Mouse (Mus musculus): ENCODE data around the gene Olfr39. TPM values are rescaled to one million over a fixed set of nuclear protein-coding genes. Genes with fewer than 3 reads are reported as not detected.
A peak's percentile ranks its signal among the peaks of the same experiment; 100 is the strongest.
"Not testable (repeated sequence)": the region's sequence is repeated elsewhere in the genome, so short reads cannot be mapped to it uniquely, and the experiment has no call there.

Olfr39 gene
- total RNA-seq (2015) (not detected in 2 replicates), total RNA-seq (2017) (not detected in 2 replicates)

GRCm38 (mm10) chr9:20282051-20282450, at the start of gene Olfr39:
Gene Olfr39, plus strand, starts transcription at chr9:20282351.
- no peak for ATAC-seq (replicated peaks; ENCODE audit: poor library complexity)

DNA sequence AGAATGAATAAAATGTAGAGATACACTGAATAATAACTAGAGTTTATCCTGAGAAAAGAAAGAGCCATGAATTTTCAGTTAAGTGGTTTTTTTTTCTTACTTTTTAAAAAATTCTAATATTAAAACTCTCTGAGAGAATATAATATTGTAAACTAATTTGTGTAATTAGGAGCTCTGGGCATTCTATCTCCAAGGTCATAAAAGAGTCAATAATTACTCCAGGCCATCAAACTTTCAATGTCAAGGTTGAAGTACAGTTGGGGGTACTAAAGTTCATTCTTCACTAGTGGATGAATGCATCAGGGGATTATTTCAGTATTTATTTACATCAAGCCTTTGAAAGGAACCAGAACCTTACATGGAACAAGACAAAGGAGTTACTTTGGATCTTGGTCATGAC, 45.3 kb upstream of the Olfr39 start, which contains the start of gene Olfr872:
Olfr872 (plus strand) TSS at position 301 of the 400 bp plus-strand sequence.
- ATAC-seq (replicated peaks; ENCODE audit: poor library complexity), result no peak

GRCm38 (mm10) chr9:20237378-20237777, 44.8 kb upstream of the Olfr39 start:
- ATAC-seq (replicated peaks; ENCODE audit: poor library complexity), result peak; percentile 57

DNA sequence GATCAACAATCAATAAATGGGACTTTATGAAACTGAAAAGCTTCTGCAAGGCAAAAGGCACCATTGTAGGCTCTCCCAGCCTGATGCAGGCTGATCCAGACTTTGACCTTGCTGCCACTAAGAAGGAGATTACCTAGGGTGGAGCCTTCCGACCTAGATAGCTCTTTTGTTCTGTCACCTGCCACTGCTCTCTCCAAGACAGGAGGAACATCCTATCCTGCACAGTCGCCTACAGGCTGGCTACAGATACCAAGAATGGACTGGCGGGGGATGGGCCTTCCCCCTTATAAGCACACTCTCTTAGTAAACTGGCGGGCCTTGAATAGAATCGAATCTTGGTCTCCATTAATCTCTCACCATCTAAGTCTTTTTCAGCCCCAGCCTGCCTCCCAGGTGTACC, 13.4 kb downstream of the Olfr39 start:
- not testable (repeated sequence) for ATAC-seq (replicated peaks; ENCODE audit: poor library complexity)

- ATAC-seq (replicated peaks; ENCODE audit: poor library complexity), result no peak
Measured at GRCm38 (mm10) chr9:20298232-20298631, 16.1 kb downstream of the Olfr39 start, which contains the start of gene Olfr873. Gene Olfr873, plus strand, starts transcription at chr9:20298532.

DNA sequence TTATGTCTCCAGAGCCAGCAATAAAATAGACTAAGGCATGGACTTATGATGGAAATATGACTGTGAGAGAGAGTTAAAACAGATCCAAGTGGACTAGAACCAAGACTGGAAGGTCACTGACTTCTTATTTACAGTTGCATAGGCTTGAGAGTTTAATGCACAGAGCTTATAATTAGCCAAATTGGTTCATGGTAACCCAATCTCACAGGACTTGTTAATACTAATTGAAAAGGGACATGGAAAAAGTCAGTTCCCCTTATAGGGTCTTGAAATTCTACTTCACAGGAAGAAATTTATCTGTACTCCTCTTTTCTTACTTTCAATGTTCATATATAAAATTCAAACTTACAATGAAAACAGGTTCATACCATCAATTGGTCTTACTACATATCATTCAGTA, 53.8 kb downstream of the Olfr39 start, which contains the start of gene Olfr18:
Olfr18 (minus strand) TSS at position 101 of the 400 bp plus-strand sequence.
- no peak for ATAC-seq (replicated peaks; ENCODE audit: poor library complexity)

Other genes starting within 250 kb of the Olfr39 start
- gene Olfr867, start 224.8 kb upstream of the Olfr39 start, total RNA-seq (2015), result not detected in 2 replicates
- not detected in 2 replicates for gene Olfr867, start 224.8 kb upstream of the Olfr39 start, total RNA-seq (2017)
- gene Olfr868, start 183.7 kb upstream of the Olfr39 start, total RNA-seq (2015), result not detected in 2 replicates
- gene Olfr868, start 183.7 kb upstream of the Olfr39 start, total RNA-seq (2017), result not detected in 2 replicates
- gene Olfr869, start 153.3 kb upstream of the Olfr39 start, total RNA-seq (2015), result not detected in 2 replicates
- gene Olfr869, start 153.3 kb upstream of the Olfr39 start, total RNA-seq (2017), result not detected in 2 replicates
- gene Olfr870, start 108.3 kb upstream of the Olfr39 start, total RNA-seq (2015), result not detected in 2 replicates
- gene Olfr870, start 108.3 kb upstream of the Olfr39 start, total RNA-seq (2017), result not detected in 2 replicates
- not detected in 2 replicates for gene Olfr871, start 70.1 kb upstream of the Olfr39 start, total RNA-seq (2015)
- not detected in 2 replicates for gene Olfr871, start 70.1 kb upstream of the Olfr39 start, total RNA-seq (2017)
- not detected in 2 replicates for gene Olfr872, start 45.2 kb upstream of the Olfr39 start, total RNA-seq (2015)
- gene Olfr872, start 45.2 kb upstream of the Olfr39 start, total RNA-seq (2017), result not detected in 2 replicates
- not detected in 2 replicates for gene Olfr873, start 16.2 kb downstream of the Olfr39 start, total RNA-seq (2015)
- gene Olfr873, start 16.2 kb downstream of the Olfr39 start, total RNA-seq (2017), result not detected in 2 replicates
- gene Olfr18, start 53.7 kb downstream of the Olfr39 start, total RNA-seq (2015), result not detected in 2 replicates
- not detected in 2 replicates for gene Olfr18, start 53.7 kb downstream of the Olfr39 start, total RNA-seq (2017)
- gene Zfp560, start 102.8 kb downstream of the Olfr39 start, total RNA-seq (2015), result 16.1 and 20.4 TPM in 2 replicates
- 8.5 and 13.5 TPM in 2 replicates for gene Zfp560, start 102.8 kb downstream of the Olfr39 start, total RNA-seq (2017)
- gene Zfp26, start 177.8 kb downstream of the Olfr39 start, total RNA-seq (2015), result 24.9 and 26.3 TPM in 2 replicates
- gene Zfp26, start 177.8 kb downstream of the Olfr39 start, total RNA-seq (2017), result 16.2 and 61.3 TPM in 2 replicates
- 20.2 and 22.4 TPM in 2 replicates for gene Zfp426, start 210.4 kb downstream of the Olfr39 start, total RNA-seq (2015)
- gene Zfp426, start 210.4 kb downstream of the Olfr39 start, total RNA-seq (2017), result 22.5 and 28.4 TPM in 2 replicates
- gene Zfp266, start 239.1 kb downstream of the Olfr39 start, total RNA-seq (2015), result 40.6 and 48.8 TPM in 2 replicates
- 34.6 and 43.3 TPM in 2 replicates for gene Zfp266, start 239.1 kb downstream of the Olfr39 start, total RNA-seq (2017)

Measured in megakaryocyte progenitor cell, adult 5-6 weeks (primary cell).